Comparison of ENCODE assay signal across 11 mouse cellular contexts in genomic region chr11:99162972-99163686, GRCm38 (mm10). TPM values are rescaled to one million over a fixed set of nuclear protein-coding genes. Genes with fewer than 3 reads are reported as not detected.
DNase-seq lines count a peak whose midpoint lies in the region; ATAC-seq and TF ChIP-seq lines count a peak whose summit lies in the region.
"Had no signal": no experiment of that assay in that cellular context is flagged by ENCODE, and none has a peak within 500 bp of the region (broad histone marks: within the 10 kb centered on the region; RNA-seq: fewer than 3 reads in every experiment).

No protein-coding gene starts in this region.

- TF ChIP-seq RAD21 in CH12.LX (IDR thresholded peaks at IDR 0.05; ENCODE audit: low read depth, low read length): no peak

- TF ChIP-seq POLR2A in CH12.LX (IDR thresholded peaks at IDR 0.05; ENCODE audit: low read depth, low read length): no peak

- no peak overlapping the region for H3K27ac ChIP-seq in CH12.LX (ENCODE audit: insufficient read depth, low read depth)
- no peak overlapping the region for H3K27ac ChIP-seq in intestine, embryonic 15.5 days
- H3K27ac ChIP-seq: embryonic facial prominence, embryonic 15.5 days; heart, embryonic 13.5 days; liver, embryonic 15.5 days had no signal

- 76% methylated on average over 10 of the region's 10 CpGs for WGBS in intestine, embryonic 15.5 days

- H3K79me2 ChIP-seq in CH12.LX (replicated peaks; ENCODE audit: control insufficient read depth, extremely low read depth, insufficient read depth, poor library complexity, severe bottlenecking): no peaks in the 10 kb centered on the region

- ATAC-seq in intestine, embryonic 15.5 days: no peak

- in situ Hi-C loops in CH12.LX (cut with MboI; ENCODE audit: low pct_ligation_motif_present, low pct_unique_long_range_greater_than_20kb, low sequenced_read_pairs): no loop called here

- peak overlapping the region in 1 of 3 experiments; percentile 9 for H3K4me3 ChIP-seq in CH12.LX (replicated peaks in 1 of 3; ENCODE audit: low read depth in 2 of 3, low read length in 2 of 3, poor library complexity in 1 of 3)
- no peak overlapping the region for H3K4me3 ChIP-seq in intestine, embryonic 15.5 days (replicated peaks)
- H3K4me3 ChIP-seq: embryonic facial prominence, embryonic 15.5 days; heart, embryonic 13.5 days; liver, embryonic 15.5 days had no signal

- H3K36me3 ChIP-seq in CH12.LX (replicated peaks in 1 of 2; ENCODE audit: control insufficient read depth in 1 of 2, insufficient read depth in 1 of 2, low read length in 1 of 2): no peaks in the 10 kb centered on the region
- no peaks in the 10 kb centered on the region for H3K36me3 ChIP-seq in splenic B cell, adult 2 months (ENCODE audit: control insufficient read depth, insufficient read depth, low read length, poor library complexity, severe bottlenecking)
- no peaks in the 10 kb centered on the region for H3K36me3 ChIP-seq in intestine, embryonic 15.5 days
- H3K36me3 ChIP-seq: embryonic facial prominence, embryonic 15.5 days; heart, embryonic 13.5 days; liver, embryonic 15.5 days had no signal

- H3K9me3 ChIP-seq in CH12.LX (replicated peaks; ENCODE audit: low read length): no peaks in the 10 kb centered on the region
- H3K9me3 ChIP-seq in intestine, embryonic 15.5 days: no peaks in the 10 kb centered on the region
- H3K9me3 ChIP-seq: embryonic facial prominence, embryonic 15.5 days; heart, embryonic 13.5 days; liver, embryonic 15.5 days had no signal

- dilution Hi-C loops in CH12.LX (cut with MboI; ENCODE audit: extremely low pct_ligation_motif_present, extremely low pct_unique_long_range_greater_than_20kb, low sequenced_read_pairs): no loop called here

- no peak overlapping the region for H3K4me2 ChIP-seq in CH12.LX (ENCODE audit: insufficient read depth, low read depth, poor library complexity, severe bottlenecking)
- no peak overlapping the region for H3K4me2 ChIP-seq in intestine, embryonic 15.5 days (replicated peaks)
- H3K4me2 ChIP-seq: embryonic facial prominence, embryonic 15.5 days; heart, embryonic 13.5 days; liver, embryonic 15.5 days had no signal

- H3K9ac ChIP-seq in CH12.LX (ENCODE audit: insufficient read depth, low read depth): no peak overlapping the region
- H3K9ac ChIP-seq in intestine, embryonic 15.5 days: no peak overlapping the region
- H3K9ac ChIP-seq: embryonic facial prominence, embryonic 15.5 days; heart, embryonic 13.5 days; liver, embryonic 15.5 days had no signal

- no peak for TF ChIP-seq CTCF in CH12.LX (conservative IDR thresholded peaks at IDR 0.05 in 1 of 2, IDR thresholded peaks at IDR 0.05 in 1 of 2; ENCODE audit: low read depth in 2 of 2, low read length in 2 of 2)

- TF ChIP-seq EP300 in CH12.LX (IDR thresholded peaks at IDR 0.05; ENCODE audit: low read length): 0 out of 2 replicates have a peak, but pooled peaks have one; percentile 39

- DNase-seq in CD4-positive helper T cell, adult 2 months (ENCODE audit: low read depth, low spot score): peak; percentile 83
- peak; percentile 44 for DNase-seq in CH12.LX (ENCODE audit: extremely low read depth)
- DNase-seq in lung, postnatal 14 days: peak; percentile 34
- peak; percentile 92 for DNase-seq in splenic B cell, adult 2 months (ENCODE audit: low read depth, low spot score)
- DNase-seq in adrenal gland, adult 8-10 months: no peak
- DNase-seq in cerebellum, adult 11 months: no peak
- DNase-seq: kidney, adult 18-20 months had no signal

- peaks cover 46 to 77% of the 10 kb centered on the region in 2 experiments for H3K4me1 ChIP-seq in CH12.LX (ENCODE audit: control insufficient read depth in 1 of 2, insufficient read depth in 2 of 2)
- H3K4me1 ChIP-seq in intestine, embryonic 15.5 days (replicated peaks): no peaks in the 10 kb centered on the region
- H3K4me1 ChIP-seq: embryonic facial prominence, embryonic 15.5 days; heart, embryonic 13.5 days; liver, embryonic 15.5 days had no signal

- H3K27me3 ChIP-seq in CH12.LX (replicated peaks): no peaks in the 10 kb centered on the region
- no peaks in the 10 kb centered on the region for H3K27me3 ChIP-seq in splenic B cell, adult 2 months (ENCODE audit: control insufficient read depth, insufficient read depth, low read length, poor library complexity, severe bottlenecking)
- H3K27me3 ChIP-seq in intestine, embryonic 15.5 days (replicated peaks): no peaks in the 10 kb centered on the region
- H3K27me3 ChIP-seq: embryonic facial prominence, embryonic 15.5 days; heart, embryonic 13.5 days; liver, embryonic 15.5 days had no signal

TF ChIP-seq in CH12.LX, 34 proteins besides CTCF, POLR2A, EP300 and RAD21:
- TF ChIP-seq POLR2AphosphoS2 (IDR thresholded peaks at IDR 0.05; ENCODE audit: low read depth, low read length) (no peak), MAZ (IDR thresholded peaks at IDR 0.05; ENCODE audit: low read depth, low read length) (no peak), BHLHE40 (IDR thresholded peaks at IDR 0.05; ENCODE audit: low read depth, low read length) (peak; percentile 85), E2F4 (IDR thresholded peaks at IDR 0.05; ENCODE audit: insufficient replicate concordance, low read depth, low read length) (0 out of 2 replicates have a peak, but pooled peaks have one; percentile 30), JUN (IDR thresholded peaks at IDR 0.05; ENCODE audit: insufficient read depth, low read depth, low read length) (no peak), ZNF384 (IDR thresholded peaks at IDR 0.05; ENCODE audit: low read depth, low read length) (no peak), USF1 (IDR thresholded peaks at IDR 0.05; ENCODE audit: low read depth, low read length) (peak; percentile 72), JUND (conservative IDR thresholded peaks at IDR 0.05; ENCODE audit: low read depth, low read length) (no peak), GABPA (IDR thresholded peaks at IDR 0.05; ENCODE audit: insufficient replicate concordance, low read depth, low read length) (no peak), NRF1 (IDR thresholded peaks at IDR 0.05; ENCODE audit: low read depth, low read length) (no peak), SIN3A (IDR thresholded peaks at IDR 0.05; ENCODE audit: low read length) (0 out of 2 replicates have a peak, but pooled peaks have one; percentile 29), KAT2A (IDR thresholded peaks at IDR 0.05; ENCODE audit: insufficient replicate concordance, low read length) (no peak), TBP (conservative IDR thresholded peaks at IDR 0.05; ENCODE audit: low read depth, low read length) (no peak), MYC (IDR thresholded peaks at IDR 0.05; ENCODE audit: low read depth, low read length) (no peak), ELF1 (IDR thresholded peaks at IDR 0.05; ENCODE audit: low read depth, low read length) (peak; percentile 60; the same call in 1 of the 2 replicates), CHD1 (IDR thresholded peaks at IDR 0.05; ENCODE audit: low read depth, low read length) (no peak), MXI1 (IDR thresholded peaks at IDR 0.05; ENCODE audit: low read depth, low read length) (peak; percentile 64; the same call in 1 of the 2 replicates), ETS1 (conservative IDR thresholded peaks at IDR 0.05; ENCODE audit: low read depth, low read length) (no peak), MAX (IDR thresholded peaks at IDR 0.05; ENCODE audit: low read length) (peak; percentile 66; the same call in 1 of the 2 replicates), MEF2A (IDR thresholded peaks at IDR 0.05; ENCODE audit: borderline replicate concordance, low read depth, low read length) (no peak), MAFK (IDR thresholded peaks at IDR 0.05; ENCODE audit: insufficient replicate concordance, low read length) (no peak), ZMIZ1 (IDR thresholded peaks at IDR 0.05; ENCODE audit: low read depth, low read length) (no peak), RCOR1 (conservative IDR thresholded peaks at IDR 0.05; ENCODE audit: low read depth, low read length) (no peak), ZKSCAN1 (IDR thresholded peaks at IDR 0.05; ENCODE audit: borderline replicate concordance, low read depth, low read length) (no peak), NELFE (IDR thresholded peaks at IDR 0.05; ENCODE audit: low read depth, low read length) (no peak), SMC3 (IDR thresholded peaks at IDR 0.05; ENCODE audit: low read depth, low read length) (no peak), CHD2 (IDR thresholded peaks at IDR 0.05; ENCODE audit: low read length) (no peak), IRF4 (IDR thresholded peaks at IDR 0.05; ENCODE audit: low read depth, low read length) (0 out of 2 replicates have a peak, but pooled peaks have one; percentile 10), ZC3H11A (IDR thresholded peaks at IDR 0.05; ENCODE audit: low read depth, low read length) (no peak), PAX5 (IDR thresholded peaks at IDR 0.05; ENCODE audit: low read length) (no peak), UBTF (IDR thresholded peaks at IDR 0.05; ENCODE audit: low read depth, low read length) (no peak), TCF12 (IDR thresholded peaks at IDR 0.05; ENCODE audit: low read depth, low read length) (no peak), HCFC1 (IDR thresholded peaks at IDR 0.05; ENCODE audit: low read depth, low read length) (no peak), USF2 (conservative IDR thresholded peaks at IDR 0.05; ENCODE audit: low read depth, low read length) (peak; percentile 65)

RNA-seq across cellular contexts. Expression of gene Ccr7, which starts 8.3 kb away (rescaled TPM):
- total RNA-seq in CH12.LX (2012; rRNA removed) (170 and 241 TPM in 2 replicates), CH12.LX (2014; rRNA removed) (178 and 203 TPM in 2 replicates)
- 306 and 316 TPM in 2 replicates for polyA plus RNA-seq in CH12.LX (2012; ENCODE audit: insufficient read length, low read depth)
- under 1 TPM; 0.12 to 0.24 (median 0.16) TPM for total RNA-seq in adrenal gland, adult 8-10 months (2022)
- 0.43 and 0.87 TPM in 2 replicates for polyA plus RNA-seq in intestine, embryonic 15.5 days (2015; fragmentation: Nextera tagmentation; extraction: Ambion mirVana)

Comparison
In these comparisons a context has a peak if more than half of its experiments do, and no peak if none do; other contexts are left out.
1. DNase-seq: peak in CD4-positive helper T cell, adult 2 months (single experiment), CH12.LX (single experiment), lung, postnatal 14 days (single experiment) and splenic B cell, adult 2 months (single experiment); none in adrenal gland, adult 8-10 months (single experiment) and cerebellum, adult 11 months (single experiment).
2. RNA of gene Ccr7, which starts 8.3 kb away (total RNA-seq): 170 to 241 TPM in CH12.LX; 0.12 to 0.24 TPM in adrenal gland, adult 8-10 months; every median in the first group is over 100 times any median in the second.